Mouse (Mus musculus) lung, adult 10 weeks (tissue): ENCODE results near the gene 6030408B16Rik. TPM values are rescaled to one million over a fixed set of nuclear protein-coding genes. Genes with fewer than 3 reads are reported as not detected.

Experiments used
- polyA plus RNA-seq: library from polyadenylated mRNA; stranded (reverse); fragments of 350-450 nt; fragmentation: Illumina TruSeq; extraction: RNeasy Lipid Tissue Mini Kit (QIAGEN cat#74804); gene quantifications from one replicate; pipeline ENCODE4 v1.2.3, GENCODE M21; 2014; ENCODE audit warnings: low read depth, low replicate concordance; ENCODE audit not compliant: insufficient read depth

6030408B16Rik gene
- 16.6 TPM for polyA plus RNA-seq

GRCm38 (mm10) chr15:101293025-101293621 lies at the start of gene 6030408B16Rik:
6030408B16Rik (plus strand) TSS chr15:101293212.

GRCm38 (mm10) chr15:101253886-101254795 lies 38.9 kb upstream of the 6030408B16Rik start, which contains the start of gene Nr4a1:
Nr4a1 (plus strand) TSS chr15:101254269.

GRCm38 (mm10) chr15:101283911-101284750 lies 8.9 kb upstream of the 6030408B16Rik start, which contains the start of gene Atg101:
Atg101 (plus strand) TSS chr15:101284272.

Other genes starting within 250 kb of the 6030408B16Rik start
- gene Gm47841, start 245.8 kb upstream of the 6030408B16Rik start, polyA plus RNA-seq, result not detected
- gene Fignl2, start 214.6 kb upstream of the 6030408B16Rik start, polyA plus RNA-seq, result 2.2 TPM
- gene Ankrd33, start 177.5 kb upstream of the 6030408B16Rik start, polyA plus RNA-seq, result not detected
- gene Acvrl1, start 164.7 kb upstream of the 6030408B16Rik start, polyA plus RNA-seq, result 274 TPM
- gene Acvr1b, start 119.1 kb upstream of the 6030408B16Rik start, polyA plus RNA-seq, result 14.6 TPM
- gene Grasp, start 69.0 kb upstream of the 6030408B16Rik start, polyA plus RNA-seq, result 14.4 TPM
- 51.8 TPM for gene Nr4a1, start 38.9 kb upstream of the 6030408B16Rik start, polyA plus RNA-seq
- 32.3 TPM for gene Atg101, start 8.9 kb upstream of the 6030408B16Rik start, polyA plus RNA-seq
- 65.9 TPM for gene Krt80, start 77.0 kb downstream of the 6030408B16Rik start, polyA plus RNA-seq
- 168 TPM for gene Krt7, start 117.8 kb downstream of the 6030408B16Rik start, polyA plus RNA-seq
- 0.25 TPM for gene Krt87, start 145.6 kb downstream of the 6030408B16Rik start, polyA plus RNA-seq
- gene Krt88, start 154.5 kb downstream of the 6030408B16Rik start, polyA plus RNA-seq, result not detected
- not detected for gene Krt81, start 170.5 kb downstream of the 6030408B16Rik start, polyA plus RNA-seq
- not detected for gene Krt86, start 180.3 kb downstream of the 6030408B16Rik start, polyA plus RNA-seq
- gene Krt83, start 198.3 kb downstream of the 6030408B16Rik start, polyA plus RNA-seq, result not detected
- not detected for gene Gm49425, start 224.0 kb downstream of the 6030408B16Rik start, polyA plus RNA-seq
- not detected for gene Krt84, start 239.6 kb downstream of the 6030408B16Rik start, polyA plus RNA-seq